Mouse (Mus musculus): ENCODE results near the gene Ccnd3. TPM values are rescaled to one million over a fixed set of nuclear protein-coding genes. Genes with fewer than 3 reads are reported as not detected.

The Ccnd3 gene
- polyA plus RNA-seq, 1 experiment: 63.7 TPM

GRCm38 (mm10) chr17:47632181-47632840, 127.5 kb downstream of the Ccnd3 start:
- WGBS: 43% methylated on average over 4 of the region's 4 CpGs
- DNase-seq (ENCODE audit: low read depth, low spot score): no peak

DNA sequence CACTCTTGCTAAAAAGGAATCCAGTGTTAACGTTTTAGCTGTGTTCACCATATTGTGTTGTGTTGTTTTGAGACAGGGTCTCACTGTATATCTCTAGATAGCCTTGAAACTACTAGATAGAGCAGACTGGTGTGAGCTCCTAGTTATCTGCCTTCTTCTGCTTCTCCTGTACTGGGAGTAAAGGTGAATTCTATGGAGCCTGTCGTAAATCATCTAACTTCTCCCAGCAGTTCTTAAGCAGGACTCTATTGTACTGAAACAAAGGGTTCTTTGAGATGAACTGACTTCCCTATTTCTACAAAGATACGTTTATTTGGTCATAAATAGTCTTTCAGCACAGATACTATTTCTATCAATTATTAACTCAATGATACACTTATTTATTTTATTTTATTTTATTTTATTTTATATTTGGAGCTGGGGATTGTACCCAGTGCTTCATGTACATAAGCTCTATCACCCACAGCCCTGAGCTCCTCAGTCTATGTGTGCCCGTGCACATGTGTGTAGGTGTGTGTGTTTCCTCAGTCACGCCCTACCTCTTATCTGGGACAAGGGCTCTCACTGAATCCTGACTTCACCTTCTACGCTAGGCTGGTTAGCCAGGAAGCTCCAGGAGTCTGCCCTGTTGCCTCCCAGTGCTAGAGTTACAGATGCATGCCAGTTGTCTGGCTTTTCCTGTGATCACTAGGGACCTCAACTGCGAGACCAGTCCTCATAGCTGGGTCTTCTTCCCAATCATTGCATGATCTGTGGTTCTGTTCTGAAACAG, 129.3 kb downstream of the Ccnd3 start:
- no peak for DNase-seq (ENCODE audit: low read depth, low spot score)
- 31% methylated on average over 7 of the region's 7 CpGs for WGBS

- WGBS: 85% methylated on average over 2 of the region's 2 CpGs
- no peak for DNase-seq (ENCODE audit: low read depth, low spot score)
Observed at GRCm38 (mm10) chr17:47642992-47643391, 138.1 kb downstream of the Ccnd3 start.

DNA sequence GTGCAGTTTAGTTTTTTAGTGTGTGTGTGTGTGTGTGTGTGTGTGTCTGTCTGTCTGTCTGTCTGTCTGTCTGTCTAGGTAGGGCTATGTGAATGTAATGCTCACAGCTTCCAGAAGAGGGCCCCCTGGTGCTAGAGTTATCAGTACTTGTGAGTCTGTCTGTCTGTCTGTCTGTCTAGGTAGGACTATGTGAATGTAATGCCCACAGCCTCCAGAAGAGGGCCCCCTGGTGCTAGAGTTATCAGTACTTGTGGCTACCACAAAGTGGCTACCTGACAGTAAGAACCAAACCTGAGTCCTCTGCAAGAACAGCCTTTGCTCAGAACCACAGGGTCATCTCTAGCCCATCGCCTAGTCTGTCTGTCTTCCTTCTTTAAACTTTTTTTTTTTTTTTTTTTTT, 141.8 kb downstream of the Ccnd3 start:
- peak; percentile 50 for DNase-seq (ENCODE audit: low read depth, low spot score)
- WGBS: 93% methylated on average over 1 of the region's 1 CpGs

- WGBS: 79% methylated on average over 4 of the region's 4 CpGs
- DNase-seq (ENCODE audit: low read depth, low spot score): no peak
Observed at GRCm38 (mm10) chr17:47648966-47649365, 144.1 kb downstream of the Ccnd3 start.

Other genes starting within 250 kb of the Ccnd3 start
- gene Mrps10, start 136.2 kb upstream of the Ccnd3 start, polyA plus RNA-seq (2012; rRNA removed): 21.0 and 21.9 TPM in 2 replicates
- 1.3 and 1.6 TPM in 2 replicates for gene Guca1b, start 119.7 kb upstream of the Ccnd3 start, polyA plus RNA-seq (2012; rRNA removed)
- 2.2 and 3.0 TPM in 2 replicates for gene Guca1a, start 104.5 kb upstream of the Ccnd3 start, polyA plus RNA-seq (2012; rRNA removed)
- gene AI661453, start 68.4 kb upstream of the Ccnd3 start, polyA plus RNA-seq (2012; rRNA removed): 10.9 and 11.6 TPM in 2 replicates
- gene 1700001C19Rik, start 67.7 kb upstream of the Ccnd3 start, polyA plus RNA-seq (2012; rRNA removed): 0.19 and 0.51 TPM in 2 replicates
- 15.3 and 19.7 TPM in 2 replicates for gene Taf8, start 2.8 kb upstream of the Ccnd3 start, polyA plus RNA-seq (2012; rRNA removed)
- 8.4 and 10.4 TPM in 2 replicates for gene Bysl, start 106.4 kb downstream of the Ccnd3 start, polyA plus RNA-seq (2012; rRNA removed)
- gene Med20, start 106.5 kb downstream of the Ccnd3 start, polyA plus RNA-seq (2012; rRNA removed): 21.7 and 23.7 TPM in 2 replicates
- gene Gm20517, start 106.5 kb downstream of the Ccnd3 start, polyA plus RNA-seq (2012; rRNA removed): 0.14 and 0.17 TPM in 2 replicates
- gene Usp49, start 125.6 kb downstream of the Ccnd3 start, polyA plus RNA-seq (2012; rRNA removed): 5.0 and 9.2 TPM in 2 replicates
- 105 and 126 TPM in 2 replicates for gene Tomm6, start 183.3 kb downstream of the Ccnd3 start, polyA plus RNA-seq (2012; rRNA removed)
- gene Frs3, start 184.0 kb downstream of the Ccnd3 start, polyA plus RNA-seq (2012; rRNA removed): 4.4 and 7.3 TPM in 2 replicates
- gene Gm21981, start 189.4 kb downstream of the Ccnd3 start, polyA plus RNA-seq (2012; rRNA removed): 0.70 and 0.87 TPM in 2 replicates
- gene Prickle4, start 189.7 kb downstream of the Ccnd3 start, polyA plus RNA-seq (2012; rRNA removed): 0.56 and 0.86 TPM in 2 replicates
- gene Pgc, start 221.8 kb downstream of the Ccnd3 start, polyA plus RNA-seq (2012; rRNA removed): 3.9 and 21.9 TPM in 2 replicates
- 18.0 and 20.3 TPM in 2 replicates for gene Tfeb, start 232.0 kb downstream of the Ccnd3 start, polyA plus RNA-seq (2012; rRNA removed)